Mouse (Mus musculus): Measurements from ENCODE around the gene Adamts8. TPM values are rescaled to one million over a fixed set of nuclear protein-coding genes. Genes with fewer than 3 reads are reported as not detected.

Gene Adamts8
- total RNA-seq (2022) = 1 to 10 TPM in 3 of 4 experiments, under 1 TPM in 1; 0.43 to 4.0 (median 1.7) TPM

DNA sequence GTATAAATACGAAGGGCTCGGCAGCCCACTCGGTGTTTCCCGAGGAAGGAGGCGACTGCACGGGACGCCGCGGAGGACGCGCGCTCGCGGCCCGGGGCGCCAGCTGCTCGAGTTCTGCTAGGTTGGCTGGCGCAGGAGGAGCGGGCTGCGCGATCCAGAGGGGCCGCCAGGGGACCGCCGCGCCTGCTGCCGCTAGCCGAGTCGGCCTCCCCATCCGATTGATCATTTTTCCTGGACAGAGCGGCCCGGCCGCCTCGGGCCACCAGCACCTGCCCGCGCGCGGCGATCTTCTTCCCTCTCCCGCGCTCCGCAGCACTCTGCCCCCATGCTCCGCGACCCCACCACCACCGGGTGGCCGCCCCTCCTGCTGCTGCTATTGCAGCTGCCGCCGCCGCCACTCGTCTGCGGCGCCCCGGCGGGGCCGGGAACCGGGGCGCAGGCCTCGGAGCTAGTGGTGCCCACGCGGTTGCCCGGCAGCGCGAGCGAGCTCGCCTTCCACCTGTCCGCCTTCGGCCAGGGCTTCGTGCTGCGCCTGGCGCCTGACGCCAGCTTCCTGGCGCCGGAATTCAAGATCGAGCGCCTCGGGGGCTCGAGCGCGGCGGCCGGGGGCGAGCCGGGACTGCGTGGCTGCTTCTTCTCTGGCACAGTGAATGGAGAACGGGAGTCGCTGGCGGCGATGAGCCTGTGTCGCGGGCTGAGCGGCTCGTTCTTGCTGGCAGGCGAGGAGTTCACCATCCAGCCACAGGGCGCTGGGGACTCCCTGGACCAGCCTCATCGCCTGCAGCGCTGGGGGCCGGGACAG lies at the start of gene Adamts8:
Gene Adamts8, plus strand, starts transcription at position 51 of the 802 bp plus-strand sequence.
- peak in 1 of 2 experiments; percentile 24 for DNase-seq (ENCODE audit: low spot score in 2 of 2)

DNA sequence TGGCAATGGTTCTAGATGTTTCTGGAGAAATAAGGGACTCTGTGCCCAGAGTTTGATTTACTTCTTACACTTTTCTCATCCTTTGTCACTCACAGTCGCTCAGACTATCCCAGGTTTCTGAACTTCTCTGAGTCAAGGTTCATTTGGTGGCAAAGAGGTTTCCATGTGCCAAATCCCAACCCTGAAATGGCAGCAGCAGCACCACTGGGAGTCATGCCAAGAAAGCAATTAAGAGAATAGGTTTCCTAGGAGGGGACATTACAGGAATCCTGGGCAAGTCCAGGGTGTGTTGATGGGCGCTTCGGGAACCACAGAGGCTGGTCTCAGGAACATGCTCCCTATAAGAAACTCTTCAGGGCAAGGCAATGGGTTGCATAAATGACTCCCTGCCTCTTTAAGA lies 46.7 kb upstream of the Adamts8 start:
- DNase-seq (ENCODE audit: low spot score in 2 of 2) = no peak

DNA sequence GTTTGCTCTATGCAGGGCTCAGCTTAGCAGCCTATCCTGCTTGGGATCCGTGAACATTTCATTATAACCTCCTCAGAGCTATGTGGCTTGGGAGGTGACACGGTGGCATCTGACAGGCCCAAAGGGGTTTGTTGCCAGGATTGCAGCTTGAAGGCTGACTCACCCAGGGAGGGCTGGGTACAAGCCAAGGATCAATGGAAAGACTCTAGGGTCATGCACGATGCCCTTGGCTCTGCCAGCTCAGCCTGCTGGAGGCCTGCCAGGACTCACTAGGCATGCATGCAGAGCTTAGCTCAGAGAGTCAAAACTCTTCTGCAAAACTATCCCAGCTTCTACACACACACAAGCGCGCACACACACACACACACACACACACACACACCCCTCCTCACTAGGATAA lies 45.6 kb upstream of the Adamts8 start:
- peak; percentile 49 to 59 for DNase-seq (ENCODE audit: low spot score in 2 of 2)

DNA sequence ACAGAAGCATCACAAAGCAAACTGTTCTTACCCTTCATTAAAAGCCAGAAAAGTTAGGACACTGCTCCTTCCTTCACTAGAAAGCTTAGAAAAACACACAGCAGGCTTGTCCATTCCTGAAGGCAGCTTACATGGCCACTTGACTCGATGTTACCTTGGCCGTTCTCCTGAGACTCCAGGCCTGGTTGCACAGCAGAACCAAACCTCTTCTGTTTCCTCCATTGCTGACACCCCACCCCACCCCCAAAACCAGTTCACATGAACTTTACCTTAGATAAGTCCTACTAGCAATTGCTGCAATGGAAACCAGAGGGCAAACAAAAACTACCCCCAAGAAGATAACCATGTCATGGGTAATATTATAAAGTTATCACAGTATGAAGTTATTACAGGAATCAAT lies 45.2 kb upstream of the Adamts8 start:
- no peak for DNase-seq (ENCODE audit: low spot score in 2 of 2)

DNA sequence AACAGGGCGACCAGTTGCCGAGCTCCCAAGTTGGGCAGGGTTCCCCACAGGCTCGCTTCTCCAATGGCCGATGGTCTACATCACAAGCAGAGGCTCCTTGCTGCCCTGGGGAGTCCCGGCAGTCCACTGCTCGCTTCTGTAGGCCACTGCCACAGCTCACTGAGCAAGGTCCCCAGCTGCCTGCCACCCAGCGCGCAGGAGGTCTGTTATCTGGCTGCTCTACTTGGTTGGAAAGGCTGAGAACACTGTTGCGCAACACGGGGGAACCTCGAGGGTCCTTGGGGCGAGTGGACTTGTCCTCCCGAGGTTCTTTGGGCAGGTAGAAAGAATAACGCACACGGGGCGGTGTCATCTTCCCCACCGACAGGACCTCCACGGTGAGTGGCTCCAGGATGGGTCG lies 40.2 kb upstream of the Adamts8 start:
- DNase-seq (ENCODE audit: low spot score in 2 of 2) = no peak

DNA sequence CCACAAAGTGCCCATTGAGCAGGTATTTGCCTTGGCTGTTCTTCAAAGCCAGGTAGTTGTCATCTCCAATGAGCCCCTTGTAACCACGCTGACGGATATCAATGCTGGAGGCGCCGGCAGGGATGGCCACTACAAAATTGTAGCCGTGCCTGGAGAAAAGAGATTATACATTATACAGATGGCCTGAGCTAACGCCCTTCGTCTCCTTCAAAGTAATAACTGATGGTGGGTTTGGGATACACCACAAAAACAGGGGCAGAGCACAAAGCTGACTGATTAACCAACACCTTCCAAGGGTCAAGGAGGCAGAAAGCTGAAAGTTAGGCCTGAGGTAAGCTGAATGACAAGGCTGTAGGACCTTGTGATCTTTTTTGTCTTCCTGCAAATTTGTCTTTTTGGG lies 39.7 kb upstream of the Adamts8 start:
- DNase-seq (ENCODE audit: low spot score in 2 of 2) = no peak

DNA sequence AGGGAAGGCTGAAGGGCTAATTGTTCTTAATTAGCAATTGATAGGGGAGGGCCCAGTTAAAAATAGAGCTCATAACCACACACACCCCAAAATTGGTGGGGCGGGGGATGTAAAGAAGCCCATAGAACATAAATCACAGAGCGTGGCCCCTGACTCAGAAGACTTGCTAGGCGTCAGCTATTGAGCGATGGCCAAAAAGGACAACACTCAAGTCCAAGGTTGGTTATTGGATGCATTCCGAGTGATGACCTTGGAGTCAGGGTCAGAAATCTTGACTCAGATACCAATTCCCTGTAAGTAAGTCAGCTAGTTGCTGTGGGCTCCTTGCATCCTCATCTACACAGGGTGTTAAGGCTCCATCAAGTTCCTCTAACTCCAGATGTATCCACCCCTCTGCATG lies 39.1 kb upstream of the Adamts8 start:
- no peak for DNase-seq (ENCODE audit: low spot score in 2 of 2)

DNA sequence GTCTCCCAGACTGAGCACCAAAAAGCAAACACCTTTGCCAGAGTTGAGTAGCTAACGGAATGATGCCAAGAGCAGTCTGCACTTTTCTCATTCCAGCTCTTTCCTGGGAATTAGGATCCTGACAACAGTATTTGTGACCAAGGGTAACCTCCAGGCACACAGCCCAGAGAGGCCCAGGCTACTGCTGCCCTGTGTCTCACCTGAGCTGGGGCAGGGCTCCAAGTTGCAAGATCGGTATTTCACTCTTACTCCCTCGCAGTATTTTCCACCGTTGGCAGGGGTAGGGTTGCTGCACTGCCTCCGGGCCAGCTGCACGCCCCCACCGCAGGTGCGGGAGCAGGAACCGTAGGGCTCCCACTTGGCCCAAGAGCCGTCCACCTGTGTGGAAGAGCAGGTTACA lies 36.5 kb upstream of the Adamts8 start:
- no peak for DNase-seq (ENCODE audit: low spot score in 2 of 2)

DNA sequence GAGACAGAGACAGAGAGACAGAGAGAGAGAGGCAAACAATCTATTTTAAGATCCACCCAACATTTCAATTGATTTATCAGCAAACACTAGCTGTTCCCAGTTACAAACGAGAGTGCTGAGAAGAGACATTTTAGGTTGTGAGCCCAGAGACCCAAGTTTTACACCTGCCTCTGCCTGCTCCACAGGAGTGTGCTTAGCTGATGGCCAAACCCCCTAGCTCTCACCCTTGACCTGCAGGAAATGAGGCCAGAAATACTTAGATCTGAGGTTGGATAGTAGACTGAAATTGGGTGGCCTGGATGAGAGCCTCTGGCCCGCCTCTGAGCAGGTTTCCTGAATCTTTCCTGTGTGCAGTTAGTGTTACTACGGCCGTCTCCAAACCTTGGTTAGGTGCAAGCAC lies 35.9 kb upstream of the Adamts8 start:
- DNase-seq (ENCODE audit: low spot score in 2 of 2) = no peak

DNA sequence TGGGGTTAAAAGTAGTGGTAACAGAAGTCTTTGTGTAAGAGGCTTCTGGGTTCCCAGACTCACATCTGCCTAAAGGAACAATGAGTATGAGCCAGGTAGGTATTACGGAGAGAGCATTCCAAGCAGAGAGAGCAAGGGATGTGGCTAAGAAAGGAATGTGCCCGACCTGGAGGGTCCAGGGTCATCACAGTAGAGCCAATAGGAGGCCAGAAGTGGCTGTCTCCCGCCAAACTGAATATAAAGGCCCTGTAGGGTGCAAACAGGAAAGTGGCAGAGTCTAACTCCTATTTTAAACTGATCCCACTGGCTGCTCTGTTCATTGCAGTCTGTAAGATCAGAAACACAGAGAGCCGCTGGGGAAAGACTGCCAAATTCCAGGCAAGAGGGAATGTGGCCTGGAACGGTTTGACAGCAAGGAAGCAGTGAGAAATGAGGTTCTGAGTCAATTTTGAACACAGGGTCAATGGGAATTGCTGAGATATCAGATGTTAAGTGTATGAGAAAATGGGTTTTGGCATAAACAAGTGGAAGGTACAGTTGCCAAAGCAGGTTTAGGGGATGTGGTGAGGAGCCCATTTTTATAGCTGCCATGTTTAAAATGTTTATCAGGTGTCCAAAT lies 34.6 kb upstream of the Adamts8 start:
- no peak for DNase-seq (ENCODE audit: low spot score in 2 of 2)

DNA sequence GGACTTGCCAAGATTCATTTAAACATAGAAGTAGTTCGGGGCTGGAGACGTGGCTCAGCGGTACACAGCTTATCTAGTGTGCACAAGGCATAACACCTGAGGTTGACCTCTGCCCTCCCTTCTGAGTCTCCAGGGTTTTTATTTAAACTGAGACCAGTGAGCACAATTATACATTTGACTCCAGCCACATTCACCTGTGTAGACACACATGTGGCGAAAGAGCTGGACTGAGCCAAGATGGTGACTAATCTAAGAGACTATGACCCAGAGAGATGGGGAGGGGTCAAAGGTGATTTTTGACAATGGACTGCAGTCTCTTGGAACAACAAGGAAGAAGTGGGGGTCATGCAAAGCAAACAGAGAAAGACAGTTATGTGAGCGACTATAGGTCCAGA lies 34.1 kb upstream of the Adamts8 start:
- no peak for DNase-seq (ENCODE audit: low spot score in 2 of 2)

DNA sequence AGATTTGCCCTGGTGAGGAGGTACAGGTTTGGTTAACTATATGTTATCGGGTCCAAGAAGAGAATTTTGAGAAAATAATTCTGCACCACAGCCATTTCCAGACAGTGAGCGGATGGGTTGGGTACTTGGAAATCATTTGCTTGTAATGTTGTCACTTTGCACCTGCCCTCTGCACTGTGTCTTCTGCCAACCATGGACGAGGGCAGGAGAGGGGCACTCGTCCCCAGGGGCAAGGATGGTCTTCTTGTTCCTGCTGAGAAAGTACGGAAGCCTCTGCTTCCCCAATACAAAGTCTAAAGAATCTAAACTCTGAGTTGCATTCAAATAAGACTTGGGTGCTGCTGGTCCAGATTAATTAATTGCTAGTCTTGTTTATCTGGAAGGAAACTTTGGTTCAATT lies 33.4 kb upstream of the Adamts8 start:
- DNase-seq (ENCODE audit: low spot score in 2 of 2) = no peak

DNA sequence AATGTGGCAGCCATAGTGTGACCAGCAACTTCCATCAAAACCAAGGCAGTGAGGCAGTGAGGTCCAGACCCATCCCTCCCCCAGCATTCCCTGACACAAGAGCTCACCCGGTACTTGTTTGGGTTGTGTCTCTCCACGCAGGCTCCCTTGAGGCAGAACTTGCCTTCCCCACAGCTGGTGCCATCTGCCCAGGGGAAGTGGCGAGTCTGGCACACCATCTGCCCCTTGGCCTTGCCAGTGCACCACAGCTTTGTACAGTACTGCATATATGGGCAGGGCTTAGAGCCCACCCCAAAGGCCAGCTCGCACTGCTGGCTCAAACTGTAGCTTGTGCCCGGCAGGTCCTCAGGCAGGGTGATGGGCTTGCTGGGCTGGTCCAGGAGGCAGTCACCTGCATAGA lies 31.9 kb upstream of the Adamts8 start:
- no peak for DNase-seq (ENCODE audit: low spot score in 2 of 2)

DNA sequence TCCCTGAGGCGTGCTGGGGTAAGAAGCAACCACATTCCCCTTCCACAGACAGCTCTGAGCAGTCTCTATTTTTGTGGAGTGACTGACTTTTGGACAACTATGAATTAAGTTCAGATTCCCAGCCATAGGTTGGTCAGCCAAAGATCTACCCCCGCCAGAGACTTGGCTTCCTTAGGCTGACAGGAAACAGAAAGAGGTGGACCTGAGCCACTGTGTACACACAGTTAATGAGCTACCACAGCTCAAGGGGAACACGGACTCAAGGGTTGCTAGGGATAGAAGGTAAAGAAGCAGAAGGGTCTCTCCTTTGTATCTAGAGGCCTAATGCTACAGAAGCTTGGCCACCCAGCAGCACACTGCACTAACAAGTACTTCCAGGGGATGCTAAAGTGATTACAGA lies 30.2 kb upstream of the Adamts8 start:
- DNase-seq (ENCODE audit: low spot score in 2 of 2) = no peak

DNA sequence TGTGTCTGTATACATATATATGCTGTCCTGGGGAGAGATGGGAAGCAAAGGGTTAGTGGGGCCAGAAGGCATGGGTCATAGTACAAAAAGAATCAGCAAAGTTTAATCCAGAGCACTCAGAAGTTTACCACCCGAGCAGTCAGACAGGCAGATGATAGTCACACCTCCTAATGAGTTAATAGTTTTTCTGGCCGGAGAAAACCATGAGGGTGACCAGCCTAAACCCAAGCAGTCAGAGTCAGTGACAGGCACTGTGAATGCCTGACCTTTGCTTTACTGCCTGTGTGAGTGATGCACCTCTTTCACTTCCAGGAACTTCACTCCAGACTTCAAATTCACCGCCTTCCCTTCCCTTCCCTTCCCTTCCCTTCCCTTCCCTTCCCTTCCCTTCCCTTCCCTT lies 28.9 kb upstream of the Adamts8 start:
- no peak for DNase-seq (ENCODE audit: low spot score in 2 of 2)

DNA sequence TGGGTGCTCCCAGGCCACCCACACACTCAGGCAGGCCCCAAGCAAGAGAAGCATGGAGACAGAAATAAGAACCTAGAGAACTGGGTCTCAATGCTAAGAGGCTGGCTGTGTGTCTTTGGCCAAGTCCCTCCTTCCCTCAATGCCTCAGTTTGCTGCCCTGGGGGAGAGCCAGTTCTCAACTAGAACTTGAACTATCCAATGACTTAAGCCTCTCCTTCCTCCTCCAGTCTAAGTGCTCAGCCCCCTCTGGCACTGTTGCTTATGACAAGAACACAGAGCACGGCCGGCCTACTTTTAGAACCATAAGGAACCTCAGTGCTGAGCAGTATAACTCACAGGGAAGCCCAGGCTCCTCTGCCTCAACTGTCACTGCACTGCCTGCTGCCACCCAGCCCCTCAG lies 28.1 kb upstream of the Adamts8 start:
- DNase-seq (ENCODE audit: low spot score in 2 of 2) = no peak

DNA sequence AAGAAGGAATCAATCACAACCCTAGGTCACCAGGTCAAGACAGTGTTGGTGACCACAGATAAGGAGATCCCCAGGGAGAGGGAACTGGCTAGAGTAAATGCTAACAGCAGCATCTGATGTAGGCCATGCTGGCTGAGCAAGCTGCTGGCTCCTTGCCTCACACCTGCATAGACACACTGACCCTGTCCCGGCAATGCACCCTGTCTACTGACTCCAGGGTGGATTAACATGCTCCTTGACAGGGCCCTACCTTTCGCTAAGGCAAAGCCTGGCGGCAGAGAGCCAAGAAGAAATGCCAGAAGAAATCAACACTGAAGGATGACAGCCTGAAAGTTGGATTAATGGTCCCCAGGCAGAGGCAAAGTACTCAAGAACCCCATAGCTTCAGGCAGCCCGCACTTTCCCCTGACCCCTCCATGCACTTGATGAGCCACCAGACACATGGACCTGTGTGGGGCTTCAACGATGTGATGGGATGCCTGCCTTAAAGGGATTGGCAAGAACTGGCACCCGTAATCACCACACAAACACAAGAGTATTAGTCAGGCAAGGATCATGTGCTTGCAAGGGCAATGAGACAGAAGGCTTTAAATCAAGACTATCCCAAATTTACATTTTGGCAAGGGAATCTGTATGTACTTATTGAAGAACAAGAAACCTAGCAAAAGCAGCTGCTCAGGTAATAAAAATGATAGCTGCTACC lies 25.9 kb upstream of the Adamts8 start:
- no peak for DNase-seq (ENCODE audit: low spot score in 2 of 2)

DNA sequence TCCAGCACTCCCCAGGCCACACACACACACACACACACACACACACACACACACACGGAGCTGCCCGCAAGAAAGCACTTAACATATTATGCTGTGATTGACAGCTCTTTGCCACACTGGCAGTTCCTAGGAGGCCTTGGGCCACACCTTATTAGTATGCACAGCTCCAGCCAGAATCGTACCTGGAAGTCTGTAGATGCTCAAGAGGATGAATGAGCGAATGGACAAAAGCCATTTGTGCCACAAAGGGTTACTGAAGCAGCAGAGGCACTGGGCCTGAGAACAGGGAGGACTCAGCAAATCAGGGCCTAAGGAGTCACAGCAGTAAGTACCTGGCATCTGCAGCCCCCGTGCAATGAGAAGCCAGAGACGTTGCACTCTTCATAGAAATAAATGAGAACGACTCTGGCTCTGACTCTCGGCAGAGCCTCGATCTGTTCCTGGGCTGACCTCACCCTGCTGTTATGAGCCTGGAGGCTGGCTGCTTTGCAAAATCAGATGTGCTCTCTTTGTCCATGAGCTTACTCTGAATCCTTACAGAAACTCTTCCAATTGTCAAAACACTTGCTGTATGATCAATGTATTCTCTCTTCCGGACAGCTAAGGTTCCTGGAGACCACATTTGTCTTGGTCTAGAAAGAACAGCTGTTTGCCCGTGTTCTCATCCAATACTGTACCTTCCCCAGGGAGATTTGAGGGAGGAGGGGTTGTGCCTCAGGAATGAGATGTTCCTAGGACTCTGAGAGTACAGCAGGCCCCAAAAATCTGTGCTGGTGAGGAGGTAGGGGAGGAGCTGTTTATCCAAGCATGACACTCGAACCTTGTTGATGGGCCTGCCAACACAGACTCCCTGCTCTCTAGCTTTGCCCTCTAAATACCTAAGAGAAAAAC lies 23.7 kb upstream of the Adamts8 start:
- no peak for DNase-seq (ENCODE audit: low spot score in 2 of 2)

DNA sequence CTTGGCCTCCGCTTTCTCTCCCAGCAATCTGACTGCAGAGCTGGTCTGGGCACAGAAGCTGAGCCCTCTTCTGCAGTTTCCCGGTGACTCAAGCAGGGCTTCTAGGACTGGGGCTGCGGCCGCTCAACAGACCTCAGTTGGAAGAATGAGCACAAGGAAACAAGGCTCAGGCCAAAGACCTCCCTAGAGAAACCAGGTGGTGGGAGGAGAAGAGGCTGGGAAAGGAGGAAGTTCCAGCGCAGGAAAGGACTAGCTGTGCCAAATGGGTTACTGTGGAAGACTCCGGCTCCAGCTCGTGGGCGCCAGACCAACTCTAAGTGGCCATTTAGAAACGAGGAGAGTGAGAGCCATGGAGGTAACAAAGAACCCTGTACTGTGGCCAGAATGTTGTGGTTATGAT lies 22.7 kb upstream of the Adamts8 start:
- DNase-seq (ENCODE audit: low spot score in 2 of 2) = peak; percentile 40 to 50

DNA sequence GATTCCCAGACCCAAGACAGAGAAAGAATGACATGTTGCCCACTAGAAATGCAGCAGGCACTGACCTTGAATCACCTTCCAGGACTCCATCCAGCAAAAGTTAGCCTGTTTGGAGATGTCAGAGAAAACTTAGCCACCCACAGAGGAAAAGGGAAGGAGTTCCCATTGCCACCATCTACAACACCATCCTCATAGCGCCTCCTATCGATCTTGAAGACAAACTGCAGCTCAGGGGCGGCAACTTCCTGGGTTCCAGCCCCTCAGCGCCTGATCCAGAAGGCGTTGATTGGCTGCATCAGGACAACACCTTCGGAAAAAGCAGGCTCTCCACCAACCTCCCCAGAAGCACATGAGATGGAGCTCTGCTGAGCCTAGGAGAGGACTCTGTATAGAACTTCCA lies 21.6 kb upstream of the Adamts8 start:
- DNase-seq (ENCODE audit: low spot score in 2 of 2) = peak; percentile 29 to 30

DNA sequence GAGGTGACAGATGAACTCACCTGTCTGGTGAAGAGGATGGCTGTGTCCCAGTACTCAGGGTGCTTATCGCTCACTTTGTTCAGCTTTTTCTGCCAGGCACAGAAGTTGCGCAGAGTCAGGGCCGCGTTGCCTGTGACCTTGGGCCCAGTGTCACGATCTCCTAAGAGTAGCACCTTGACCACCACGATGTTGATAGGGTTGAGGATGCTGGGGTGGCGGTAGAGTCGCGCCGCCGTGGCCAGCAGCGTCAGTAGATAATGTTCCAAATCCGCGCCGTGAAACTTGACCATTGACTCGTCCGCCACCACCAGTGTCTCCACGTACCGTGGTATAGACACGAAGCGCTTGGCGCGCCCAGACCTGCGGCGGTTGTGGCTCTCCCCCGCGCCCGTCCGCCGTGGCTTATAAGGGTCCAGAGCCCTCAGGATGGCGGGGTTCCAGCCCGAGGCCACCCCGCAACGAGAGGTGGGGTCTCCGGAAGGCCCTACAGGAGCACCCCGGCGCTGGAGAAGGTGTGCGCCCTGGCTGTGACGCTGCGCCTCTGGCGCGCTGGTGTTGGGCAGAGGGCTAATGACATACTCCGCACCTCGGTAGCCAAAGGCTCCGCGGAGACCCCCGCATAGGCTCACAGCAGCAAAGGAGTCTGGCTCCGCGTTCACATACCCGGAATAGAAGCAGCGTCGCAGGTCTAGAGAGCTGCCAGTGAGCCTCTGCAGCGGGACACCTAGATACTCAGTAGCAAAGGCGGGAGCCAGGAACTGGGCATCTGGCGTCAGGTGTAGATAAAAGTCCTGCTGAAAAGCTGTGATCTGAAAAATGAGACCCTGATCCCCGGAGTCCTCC lies 20.9 kb upstream of the Adamts8 start:
- DNase-seq (ENCODE audit: low spot score in 2 of 2) = no peak
